Mouse (Mus musculus) thymus, adult 2 months (tissue): ENCODE measurements around the gene Apobec1.

ENCODE experiments used
- CTCF ChIP-seq: fragments of 200-500 bp; IDR thresholded peaks from 2 replicates; pipeline ENCODE4 v1.5.1; 2012; ENCODE audit warnings: mild to moderate bottlenecking, control low read depth, low read length, moderate library complexity, borderline replicate concordance; ENCODE audit not compliant: control insufficient read depth, poor library complexity, insufficient read depth; ENCODE audit errors: extremely low read depth
- POLR2A ChIP-seq: fragments of 200-500 bp; IDR thresholded peaks from 2 replicates; pipeline ENCODE4 v1.6.1; 2012; ENCODE audit warnings: mild to moderate bottlenecking, low read length, control low read depth, moderate library complexity; ENCODE audit not compliant: control insufficient read depth, poor library complexity, insufficient read depth; ENCODE audit errors: extremely low read depth

GRCm38 (mm10) chr6:122633411-122633810, 31.2 kb upstream of the Apobec1 start:
- no peak for TF ChIP-seq CTCF
- TF ChIP-seq POLR2A: no peak
